Mouse (Mus musculus): ENCODE measurements around the gene Zbtb4. TPM values are rescaled to one million over a fixed set of nuclear protein-coding genes. Genes with fewer than 3 reads are reported as not detected.

Gene Zbtb4
- total RNA-seq, 2 experiments from 2014 or later: 26.7 to 30.5 TPM

GRCm38 (mm10) chr11:69799394-69800137 is 33.9 kb downstream of the Zbtb4 start:
- no peak for DNase-seq (ENCODE audit: low spot score in 2 of 2)

- DNase-seq (ENCODE audit: low spot score in 2 of 2): peak in 1 of 2 experiments; percentile 60
Observed at GRCm38 (mm10) chr11:69800138-69800391, 34.4 kb downstream of the Zbtb4 start.

GRCm38 (mm10) chr11:69800392-69801197 is 34.9 kb downstream of the Zbtb4 start:
- DNase-seq (ENCODE audit: low spot score in 2 of 2): peak; percentile 60 to 72

- DNase-seq (ENCODE audit: low spot score in 2 of 2): no peak
Observed at GRCm38 (mm10) chr11:69801379-69801977, 35.8 kb downstream of the Zbtb4 start, which contains the start of gene Fgf11. Gene Fgf11, minus strand, starts transcription at chr11:69801857.

- DNase-seq (ENCODE audit: low spot score in 2 of 2): peak; percentile 79 to 85
Observed at GRCm38 (mm10) chr11:69802648-69803105, 37.0 kb downstream of the Zbtb4 start.

GRCm38 (mm10) chr11:69803328-69803727 is 37.6 kb downstream of the Zbtb4 start:
- no peak for DNase-seq (ENCODE audit: low spot score in 2 of 2)

- peak; percentile 55 to 71 for DNase-seq (ENCODE audit: low spot score in 2 of 2)
Observed at GRCm38 (mm10) chr11:69803786-69804651, 38.3 kb downstream of the Zbtb4 start.

GRCm38 (mm10) chr11:69804652-69804940 is 38.9 kb downstream of the Zbtb4 start:
- DNase-seq (ENCODE audit: low spot score in 2 of 2): no peak

- DNase-seq (ENCODE audit: low spot score in 2 of 2): no peak
Observed at GRCm38 (mm10) chr11:69804972-69805909, 39.5 kb downstream of the Zbtb4 start, which contains the start of gene Tmem102. Gene Tmem102, minus strand, starts transcription at chr11:69805624.

- DNase-seq (ENCODE audit: low spot score in 2 of 2): no peak
Observed at GRCm38 (mm10) chr11:69806378-69806777, 40.7 kb downstream of the Zbtb4 start.

- no peak for DNase-seq (ENCODE audit: low spot score in 2 of 2)
Observed at GRCm38 (mm10) chr11:69807641-69808040, 41.9 kb downstream of the Zbtb4 start.

GRCm38 (mm10) chr11:69810280-69810679 is 44.6 kb downstream of the Zbtb4 start:
- DNase-seq (ENCODE audit: low spot score in 2 of 2): no peak

GRCm38 (mm10) chr11:69815155-69815554 is 49.4 kb downstream of the Zbtb4 start, which contains the start of gene Gm39566:
Gene Gm39566, minus strand, starts transcription at chr11:69815298.
- DNase-seq (ENCODE audit: low spot score in 2 of 2): no peak

GRCm38 (mm10) chr11:69816520-69816919 is 50.8 kb downstream of the Zbtb4 start:
- no peak for DNase-seq (ENCODE audit: low spot score in 2 of 2)

GRCm38 (mm10) chr11:69818365-69818764 is 52.7 kb downstream of the Zbtb4 start, which contains the start of gene Spem2:
Gene Spem2, minus strand, starts transcription at chr11:69818465.
- DNase-seq (ENCODE audit: low spot score in 2 of 2): no peak

- DNase-seq (ENCODE audit: low spot score in 2 of 2): no peak
Observed at GRCm38 (mm10) chr11:69818871-69819270, 53.2 kb downstream of the Zbtb4 start.

- no peak for DNase-seq (ENCODE audit: low spot score in 2 of 2)
Observed at GRCm38 (mm10) chr11:69822080-69822479, 56.4 kb downstream of the Zbtb4 start, which contains the start of gene Spem1. Gene Spem1, minus strand, starts transcription at chr11:69822180.

GRCm38 (mm10) chr11:69823456-69823855 is 57.7 kb downstream of the Zbtb4 start:
- no peak for DNase-seq (ENCODE audit: low spot score in 2 of 2)

- no peak for DNase-seq (ENCODE audit: low spot score in 2 of 2)
Observed at GRCm38 (mm10) chr11:69828832-69829231, 63.1 kb downstream of the Zbtb4 start.

- DNase-seq (ENCODE audit: low spot score in 2 of 2): no peak
Observed at GRCm38 (mm10) chr11:69833554-69833953, 67.8 kb downstream of the Zbtb4 start.

Data from gastrocnemius, postnatal 4 days (tissue).